Mouse (Mus musculus): ENCODE measurements at regions not wholly inside any gene's neighbourhood (a gene's known extent, or its start where the extent isn't known, plus 50 kb on each side); places are given as distances from the start of the nearest gene placed in this dataset.
A peak's percentile ranks its signal among the peaks of the same experiment; 100 is the strongest.

GRCm38 (mm10) chr14:24997786-24998509, 461.0 kb upstream of the Zmiz1 start:
- DNase-seq (ENCODE audit: low read depth, low spot score), result no peak

- DNase-seq (ENCODE audit: low read depth, low spot score), result no peak
These were observed 459.9 kb upstream of the Zmiz1 start for GRCm38 (mm10) chr14:24999008-24999572.

GRCm38 (mm10) chr14:25005241-25005946, 453.6 kb upstream of the Zmiz1 start:
- no peak for DNase-seq (ENCODE audit: low read depth, low spot score)

GRCm38 (mm10) chr14:25011926-25012325, 447.1 kb upstream of the Zmiz1 start:
- DNase-seq (ENCODE audit: low read depth, low spot score), result no peak

GRCm38 (mm10) chr14:25015288-25016238, 443.4 kb upstream of the Zmiz1 start:
- no peak for DNase-seq (ENCODE audit: low read depth, low spot score)

GRCm38 (mm10) chr14:25017860-25018259, 441.1 kb upstream of the Zmiz1 start:
- DNase-seq (ENCODE audit: low read depth, low spot score), result no peak

- no peak for DNase-seq (ENCODE audit: low read depth, low spot score)
These were observed 439.6 kb upstream of the Zmiz1 start for GRCm38 (mm10) chr14:25019306-25019905.

GRCm38 (mm10) chr14:25022523-25023269, 436.3 kb upstream of the Zmiz1 start:
- no peak for DNase-seq (ENCODE audit: low read depth, low spot score)

- no peak for DNase-seq (ENCODE audit: low read depth, low spot score)
These were observed 435.6 kb upstream of the Zmiz1 start for GRCm38 (mm10) chr14:25023270-25023800.

- no peak for DNase-seq (ENCODE audit: low read depth, low spot score)
These were observed 433.9 kb upstream of the Zmiz1 start for GRCm38 (mm10) chr14:25025074-25025473.

GRCm38 (mm10) chr14:25027076-25027475, 431.9 kb upstream of the Zmiz1 start:
- no peak for DNase-seq (ENCODE audit: low read depth, low spot score)

GRCm38 (mm10) chr14:25027842-25028241, 431.1 kb upstream of the Zmiz1 start:
- DNase-seq (ENCODE audit: low read depth, low spot score), result no peak

GRCm38 (mm10) chr14:25030881-25031280, 428.1 kb upstream of the Zmiz1 start:
- no peak for DNase-seq (ENCODE audit: low read depth, low spot score)

GRCm38 (mm10) chr14:25031756-25032680, 427.0 kb upstream of the Zmiz1 start:
- DNase-seq (ENCODE audit: low read depth, low spot score), result no peak

GRCm38 (mm10) chr14:25032899-25033298, 426.1 kb upstream of the Zmiz1 start:
- DNase-seq (ENCODE audit: low read depth, low spot score), result peak; percentile 20

- no peak for DNase-seq (ENCODE audit: low read depth, low spot score)
These were observed 416.7 kb upstream of the Zmiz1 start for GRCm38 (mm10) chr14:25042265-25042664.

- no peak for DNase-seq (ENCODE audit: low read depth, low spot score)
These were observed 414.9 kb upstream of the Zmiz1 start for GRCm38 (mm10) chr14:25044106-25044505.

- DNase-seq (ENCODE audit: low read depth, low spot score), result no peak
These were observed 414.1 kb upstream of the Zmiz1 start for GRCm38 (mm10) chr14:25044867-25045266.

GRCm38 (mm10) chr14:25050674-25051251, 408.2 kb upstream of the Zmiz1 start:
- DNase-seq (ENCODE audit: low read depth, low spot score), result no peak
